Mouse (Mus musculus): ENCODE results near the gene Ppp1r12c. TPM values are rescaled to one million over a fixed set of nuclear protein-coding genes. Genes with fewer than 3 reads are reported as not detected.
A peak's percentile ranks its signal among the peaks of the same experiment; 100 is the strongest.

Ppp1r12c gene
- polyA plus RNA-seq, 1 experiment from 2014 or later = 18.3 TPM

GRCm38 (mm10) chr7:4521231-4522003 is 19.9 kb upstream of the Ppp1r12c start:
- Histone ChIP-seq H3K36me3 (ENCODE audit: control insufficient read depth, insufficient read depth, low read length) (no peaks in the 10 kb centered on the region), H3K27ac (ENCODE audit: low read depth, low read length) (no peak overlapping the region), H3K4me1 (ENCODE audit: control insufficient read depth, insufficient read depth, low read depth, low read length) (no peaks in the 10 kb centered on the region; the same call in 1 of the 2 replicates), H3K4me2 (ENCODE audit: low read length) (peak overlapping the region; percentile 58), H3K9me3 (ENCODE audit: control insufficient read depth, low read length) (no peaks in the 10 kb centered on the region), H3K27me3 (replicated peaks; ENCODE audit: control insufficient read depth, insufficient read depth, low read length) (peaks cover 4% of the 10 kb centered on the region; the same call in 1 of the 2 replicates), H3K4me3 (ENCODE audit: low read length) (peak overlapping the region; percentile 34), H3K9ac (ENCODE audit: low read depth, low read length) (no peak overlapping the region)
- no peak for ATAC-seq
- 34% methylated on average over 32 of the region's 32 CpGs for WGBS

GRCm38 (mm10) chr7:4518487-4518886 is 17.0 kb upstream of the Ppp1r12c start:
- H3K9ac ChIP-seq (ENCODE audit: low read depth, low read length) = no peak overlapping the region
- no peaks in the 10 kb centered on the region for H3K36me3 ChIP-seq (ENCODE audit: control insufficient read depth, insufficient read depth, low read length)
- ATAC-seq = no peak
- H3K4me1 ChIP-seq (ENCODE audit: control insufficient read depth, insufficient read depth, low read depth, low read length) = no peaks in the 10 kb centered on the region; the same call in 1 of the 2 replicates
- no peak overlapping the region for H3K4me3 ChIP-seq (ENCODE audit: low read length)
- peaks cover 4% of the 10 kb centered on the region; the same call in 1 of the 2 replicates for H3K27me3 ChIP-seq (replicated peaks; ENCODE audit: control insufficient read depth, insufficient read depth, low read length)
- H3K27ac ChIP-seq (ENCODE audit: low read depth, low read length) = no peak overlapping the region
- WGBS = 81% methylated on average over 1 of the region's 1 CpGs
- H3K4me2 ChIP-seq (ENCODE audit: low read length) = no peak overlapping the region
- no peaks in the 10 kb centered on the region for H3K9me3 ChIP-seq (ENCODE audit: control insufficient read depth, low read length)

DNA sequence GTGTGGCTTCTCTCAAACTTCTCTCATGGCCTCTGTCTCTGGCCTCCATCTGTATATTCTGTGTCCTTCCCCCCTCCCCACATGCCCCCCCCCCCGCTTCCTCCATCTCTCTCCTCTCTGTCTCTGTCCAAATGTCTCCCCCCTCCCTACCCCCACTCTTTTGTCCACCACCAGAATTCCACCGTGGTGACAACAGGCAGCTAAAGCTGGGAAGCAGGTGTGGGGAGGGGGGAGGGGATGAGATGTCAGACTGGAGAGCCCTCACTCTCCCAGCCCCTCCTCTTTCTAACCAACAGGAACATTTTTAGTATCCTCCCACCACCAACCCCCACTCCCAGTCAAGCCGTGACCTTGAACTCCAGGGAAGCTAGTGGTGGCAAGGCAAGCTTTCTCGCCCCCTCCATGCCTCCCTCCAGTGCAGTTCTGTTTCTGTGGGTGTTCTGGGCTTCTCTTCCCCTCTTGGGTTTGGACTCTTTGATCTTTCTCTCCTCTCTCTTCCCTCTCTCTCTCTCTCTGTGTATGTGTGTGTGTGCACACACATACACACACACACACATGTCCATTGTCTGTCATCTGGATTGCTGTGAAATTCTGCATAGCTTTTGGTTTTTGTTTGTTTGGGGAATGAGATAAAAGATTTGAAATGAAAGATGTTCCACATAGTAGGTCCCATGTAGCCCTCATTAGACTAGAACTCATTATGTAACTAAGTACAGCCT is 15.0 kb upstream of the Ppp1r12c start, which contains the start of gene Tnnt1:
TSS of gene Tnnt1 (minus strand) at position 51 of the 719 bp plus-strand sequence.
- Histone ChIP-seq H3K4me2 (ENCODE audit: low read length) (no peak within 1 kb of the TSS), H3K27ac (ENCODE audit: low read depth, low read length) (no peak within 1 kb of the TSS), H3K4me3 (ENCODE audit: low read length) (no peak within 1 kb of the TSS), H3K27me3 (replicated peaks; ENCODE audit: control insufficient read depth, insufficient read depth, low read length) (peaks cover 4% of the 10 kb centered on the region; the same call in 1 of the 2 replicates), H3K9me3 (ENCODE audit: control insufficient read depth, low read length) (no peaks in the 10 kb centered on the region), H3K36me3 (ENCODE audit: control insufficient read depth, insufficient read depth, low read length) (no peaks in the 10 kb centered on the region), H3K9ac (ENCODE audit: low read depth, low read length) (no peak within 1 kb of the TSS), H3K4me1 (ENCODE audit: control insufficient read depth, insufficient read depth, low read depth, low read length) (no peaks in the 10 kb centered on the region; the same call in 1 of the 2 replicates)
- ATAC-seq = no peak
- WGBS = 12% methylated on average over 4 of the region's 4 CpGs

DNA sequence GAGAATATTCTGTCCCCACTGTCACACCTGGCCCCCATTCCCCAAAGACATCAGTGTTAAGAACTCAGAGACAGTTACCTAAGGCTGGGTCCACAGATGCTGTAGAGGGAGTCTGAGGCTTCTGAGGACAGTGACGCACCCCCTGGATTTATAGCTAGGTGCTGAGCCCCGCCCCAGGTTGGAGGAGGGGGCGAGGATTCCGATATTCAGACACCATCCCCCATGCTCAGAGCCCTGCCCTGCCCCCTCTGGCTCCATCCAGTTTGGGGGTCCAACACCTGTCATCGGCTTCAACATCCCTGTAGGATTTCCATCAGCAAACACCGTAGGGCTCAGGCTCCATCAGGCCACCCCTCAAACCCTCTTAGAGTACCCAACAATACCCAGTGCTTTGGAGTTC is 14.4 kb upstream of the Ppp1r12c start:
- WGBS = 58% methylated on average over 6 of the region's 6 CpGs
- Histone ChIP-seq H3K27me3 (replicated peaks; ENCODE audit: control insufficient read depth, insufficient read depth, low read length) (peaks cover 4% of the 10 kb centered on the region; the same call in 1 of the 2 replicates), H3K9ac (ENCODE audit: low read depth, low read length) (no peak overlapping the region), H3K36me3 (ENCODE audit: control insufficient read depth, insufficient read depth, low read length) (no peaks in the 10 kb centered on the region), H3K9me3 (ENCODE audit: control insufficient read depth, low read length) (no peaks in the 10 kb centered on the region), H3K4me2 (ENCODE audit: low read length) (no peak overlapping the region), H3K4me3 (ENCODE audit: low read length) (no peak overlapping the region), H3K27ac (ENCODE audit: low read depth, low read length) (no peak overlapping the region), H3K4me1 (ENCODE audit: control insufficient read depth, insufficient read depth, low read depth, low read length) (no peaks in the 10 kb centered on the region)
- ATAC-seq = peak; percentile 31; the same call in 1 of the 2 replicates

GRCm38 (mm10) chr7:4513829-4514712 is 12.6 kb upstream of the Ppp1r12c start:
- Histone ChIP-seq H3K36me3 (ENCODE audit: control insufficient read depth, insufficient read depth, low read length) (no peaks in the 10 kb centered on the region), H3K27ac (ENCODE audit: low read depth, low read length) (no peak overlapping the region), H3K4me2 (ENCODE audit: low read length) (no peak overlapping the region), H3K9ac (ENCODE audit: low read depth, low read length) (no peak overlapping the region), H3K4me1 (ENCODE audit: control insufficient read depth, insufficient read depth, low read depth, low read length) (no peaks in the 10 kb centered on the region), H3K9me3 (ENCODE audit: control insufficient read depth, low read length) (no peaks in the 10 kb centered on the region), H3K27me3 (replicated peaks; ENCODE audit: control insufficient read depth, insufficient read depth, low read length) (no peaks in the 10 kb centered on the region), H3K4me3 (ENCODE audit: low read length) (no peak overlapping the region)
- ATAC-seq = no peak
- WGBS = 57% methylated on average over 6 of the region's 6 CpGs

DNA sequence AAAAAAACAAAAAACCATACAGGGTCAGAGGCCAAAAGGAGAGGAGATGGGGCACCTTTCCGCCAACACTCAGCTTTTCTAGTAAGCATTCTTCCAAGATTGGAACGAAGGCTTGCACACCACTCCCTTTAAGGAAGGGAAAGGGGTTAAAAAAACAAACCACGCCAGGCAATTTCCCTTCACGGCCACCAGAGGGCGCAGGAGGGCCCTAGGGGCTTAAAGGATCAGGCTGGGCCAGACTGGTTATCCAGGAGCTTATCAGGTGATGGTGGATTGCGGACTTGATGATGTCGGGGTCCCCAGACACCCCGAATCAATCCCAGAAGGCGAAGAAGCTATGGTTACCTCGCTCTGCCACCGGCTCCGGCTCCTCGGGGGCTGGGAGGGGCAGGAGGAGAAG is 11.8 kb upstream of the Ppp1r12c start:
- no peaks in the 10 kb centered on the region for H3K27me3 ChIP-seq (replicated peaks; ENCODE audit: control insufficient read depth, insufficient read depth, low read length)
- H3K36me3 ChIP-seq (ENCODE audit: control insufficient read depth, insufficient read depth, low read length) = no peaks in the 10 kb centered on the region
- H3K27ac ChIP-seq (ENCODE audit: low read depth, low read length) = no peak overlapping the region
- 37% methylated on average over 13 of the region's 13 CpGs for WGBS
- no peaks in the 10 kb centered on the region for H3K4me1 ChIP-seq (ENCODE audit: control insufficient read depth, insufficient read depth, low read depth, low read length)
- no peaks in the 10 kb centered on the region for H3K9me3 ChIP-seq (ENCODE audit: control insufficient read depth, low read length)
- H3K9ac ChIP-seq (ENCODE audit: low read depth, low read length) = no peak overlapping the region
- ATAC-seq = no peak
- no peak overlapping the region for H3K4me3 ChIP-seq (ENCODE audit: low read length)
- no peak overlapping the region for H3K4me2 ChIP-seq (ENCODE audit: low read length)

GRCm38 (mm10) chr7:4511489-4512224 is 10.2 kb upstream of the Ppp1r12c start:
- Histone ChIP-seq H3K4me1 (ENCODE audit: control insufficient read depth, insufficient read depth, low read depth, low read length) (no peaks in the 10 kb centered on the region), H3K4me3 (ENCODE audit: low read length) (no peak overlapping the region), H3K4me2 (ENCODE audit: low read length) (no peak overlapping the region), H3K27ac (ENCODE audit: low read depth, low read length) (no peak overlapping the region), H3K36me3 (ENCODE audit: control insufficient read depth, insufficient read depth, low read length) (no peaks in the 10 kb centered on the region), H3K9ac (ENCODE audit: low read depth, low read length) (no peak overlapping the region), H3K9me3 (ENCODE audit: control insufficient read depth, low read length) (no peaks in the 10 kb centered on the region), H3K27me3 (replicated peaks; ENCODE audit: control insufficient read depth, insufficient read depth, low read length) (no peaks in the 10 kb centered on the region)
- ATAC-seq = no peak
- 83% methylated on average over 8 of the region's 8 CpGs for WGBS

DNA sequence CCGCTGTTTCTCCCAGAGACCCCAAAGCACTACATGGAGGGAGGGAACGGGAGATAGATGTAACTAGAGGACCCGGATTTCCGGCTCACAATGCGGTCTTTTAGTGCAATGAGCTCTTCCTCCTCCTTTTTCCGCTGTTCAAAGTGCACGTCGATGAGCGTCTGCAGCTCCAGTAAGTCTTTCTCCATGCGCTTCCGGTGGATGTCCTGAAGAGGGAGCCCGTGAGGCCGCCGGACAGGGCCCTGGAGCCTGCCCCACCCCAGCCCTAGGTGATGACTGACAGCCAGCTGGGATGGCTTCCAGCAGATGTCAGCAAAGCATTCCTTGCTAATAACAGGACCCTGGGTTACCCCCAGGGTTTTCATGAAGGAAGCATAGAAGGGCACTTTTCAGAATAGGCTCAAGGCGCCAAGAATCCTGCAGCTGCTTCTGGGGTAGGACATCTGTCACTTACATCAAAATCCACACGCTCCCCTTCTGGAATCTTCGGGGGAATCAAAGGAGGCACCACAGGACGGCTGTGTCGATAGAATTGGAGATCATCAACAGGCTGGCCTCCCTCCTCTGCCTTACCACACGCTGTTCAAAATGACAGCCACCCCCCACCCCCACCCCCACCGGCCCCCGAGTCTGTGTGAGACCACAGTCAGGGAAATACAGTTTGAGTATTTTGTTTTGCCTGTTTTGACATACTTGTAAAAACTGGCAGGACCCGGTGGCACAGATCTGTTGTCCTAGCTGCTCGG is 8.6 kb upstream of the Ppp1r12c start:
- Histone ChIP-seq H3K27ac (ENCODE audit: low read depth, low read length) (no peak overlapping the region), H3K4me2 (ENCODE audit: low read length) (no peak overlapping the region), H3K4me3 (ENCODE audit: low read length) (no peak overlapping the region), H3K36me3 (ENCODE audit: control insufficient read depth, insufficient read depth, low read length) (no peaks in the 10 kb centered on the region), H3K9ac (ENCODE audit: low read depth, low read length) (no peak overlapping the region), H3K27me3 (replicated peaks; ENCODE audit: control insufficient read depth, insufficient read depth, low read length) (no peaks in the 10 kb centered on the region), H3K9me3 (ENCODE audit: control insufficient read depth, low read length) (no peaks in the 10 kb centered on the region), H3K4me1 (ENCODE audit: control insufficient read depth, insufficient read depth, low read depth, low read length) (no peaks in the 10 kb centered on the region)
- 12% methylated on average over 24 of the region's 24 CpGs for WGBS
- ATAC-seq = peak; percentile 69
